Mouse (Mus musculus) kidney, adult 2 months (tissue): ENCODE data around the gene Usp48. TPM values are rescaled to one million over a fixed set of nuclear protein-coding genes. Genes with fewer than 3 reads are reported as not detected.
A peak's percentile ranks its signal among the peaks of the same experiment; 100 is the strongest.

Experiments used
- DNase-seq: peaks from one replicate; pipeline ENCODE4 v3.0.0; 2021
- H3K27ac ChIP-seq: fragments of 200-500 bp; 2 replicates; pipeline ENCODE4 v1.5.1; 2012; ENCODE audit warnings: low read depth, low read length, control low read depth, inconsistent platforms; ENCODE audit not compliant: insufficient read depth
- H3K27me3 ChIP-seq: fragments of 200-500 bp; replicated peaks from 2 replicates; pipeline ENCODE4 v1.6.1; 2012; ENCODE audit warnings: mild to moderate bottlenecking, moderate library complexity, low read length, inconsistent platforms; ENCODE audit not compliant: control insufficient read depth, insufficient read depth
- H3K36me3 ChIP-seq: fragments of 200-500 bp; 2 replicates; pipeline ENCODE4 v1.6.1; 2012; ENCODE audit warnings: mild to moderate bottlenecking, moderate library complexity, low read length, inconsistent platforms; ENCODE audit not compliant: control insufficient read depth, insufficient read depth
- H3K4me1 ChIP-seq: fragments of 200-500 bp; 2 replicates; pipeline ENCODE4 v1.6.1; 2011; ENCODE audit warnings: low read length; ENCODE audit not compliant: control insufficient read depth, insufficient read depth
- H3K4me3 ChIP-seq: fragments of 200-500 bp; 2 replicates; pipeline ENCODE4 v1.5.1; 2011; ENCODE audit warnings: mild to moderate bottlenecking, low read depth, low read length, control low read depth; ENCODE audit not compliant: insufficient read depth
- CTCF ChIP-seq: fragments of 200-500 bp; conservative IDR thresholded peaks from 2 replicates; pipeline ENCODE4 v1.5.1; 2011; ENCODE audit warnings: low read depth, mild to moderate bottlenecking, control low read depth, low read length, moderate library complexity, mixed read lengths; ENCODE audit not compliant: insufficient read depth, insufficient read length
- POLR2A ChIP-seq: fragments of 200-500 bp; IDR thresholded peaks from one replicate; pipeline ENCODE4 v1.6.1; 2011; ENCODE audit warnings: low read depth, low read length, control low read depth
- WGBS: fragments of 180-500 bp; shearing (Covaris S2); methylation state at CpG from one replicate; pipeline ENCODE4 v1.1.7; 2018; 5-methylcytosine and 5-hydroxymethylcytosine counted together
- polyA plus RNA-seq: library from polyadenylated mRNA; depleted of rRNA; stranded (reverse); fragments of >200 nt; gene quantifications from 2 replicates; pipeline ENCODE4 v1.2.3, GENCODE M21; 2012

Gene Usp48
- polyA plus RNA-seq, 1 experiment = 38.6 TPM

GRCm38 (mm10) chr4:137667747-137668146 is 74.2 kb downstream of the Usp48 start:
- no peaks in the 10 kb centered on the region for H3K27me3 ChIP-seq
- no peaks in the 10 kb centered on the region for H3K36me3 ChIP-seq
- DNase-seq = peak; percentile 76
- H3K4me1 ChIP-seq = peaks cover 1% of the 10 kb centered on the region; the same call in 1 of the 2 replicates
- H3K4me3 ChIP-seq = no peak overlapping the region
- H3K27ac ChIP-seq = no peak overlapping the region
- TF ChIP-seq POLR2A = no peak
- no peak for TF ChIP-seq CTCF
- WGBS = 16% methylated on average over 5 of the region's 5 CpGs

- DNase-seq = peak; percentile 29
- no peaks in the 10 kb centered on the region for H3K36me3 ChIP-seq
- H3K4me1 ChIP-seq = no peaks in the 10 kb centered on the region; the same call in 1 of the 2 replicates
- TF ChIP-seq CTCF (no peak), POLR2A (no peak)
- WGBS = 50% methylated on average over 13 of the region's 13 CpGs
- H3K27ac ChIP-seq = peak overlapping the region; percentile 1; the same call in 1 of the 2 replicates
- H3K4me3 ChIP-seq = no peak overlapping the region
- H3K27me3 ChIP-seq = no peaks in the 10 kb centered on the region; the same call in 1 of the 2 replicates
These were observed 78.4 kb downstream of the Usp48 start for GRCm38 (mm10) chr4:137671711-137672500.

- Histone ChIP-seq H3K4me1 (no peaks in the 10 kb centered on the region), H3K4me3 (no peak overlapping the region), H3K27ac (no peak overlapping the region), H3K36me3 (no peaks in the 10 kb centered on the region), H3K27me3 (no peaks in the 10 kb centered on the region; the same call in 1 of the 2 replicates)
- TF ChIP-seq CTCF = no peak
- no peak for TF ChIP-seq POLR2A
- no peak for DNase-seq
- WGBS = 50% methylated on average over 7 of the region's 7 CpGs
These were observed 82.0 kb downstream of the Usp48 start for GRCm38 (mm10) chr4:137675566-137675965.

DNA sequence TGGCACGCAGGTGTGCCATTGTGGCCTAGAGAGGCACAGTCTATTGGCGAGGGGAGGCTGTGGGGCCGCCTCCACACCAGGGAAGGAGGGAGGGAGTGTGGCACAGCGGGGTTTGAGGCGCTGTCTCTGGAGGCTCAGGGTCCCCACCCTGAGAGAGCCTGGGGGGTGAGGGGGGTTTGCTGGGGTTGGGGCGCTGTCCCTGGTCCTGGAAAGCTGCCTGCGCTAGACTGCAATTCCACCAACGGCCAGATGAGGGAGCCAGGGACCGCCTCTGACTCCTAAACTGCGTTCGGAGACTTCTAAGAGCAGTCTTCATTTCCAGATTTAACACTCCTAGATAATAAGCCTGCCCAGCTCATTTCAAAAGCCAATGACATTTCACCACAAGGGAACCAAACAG is 82.5 kb downstream of the Usp48 start:
- H3K27ac ChIP-seq = no peak overlapping the region
- peak; percentile 81 for DNase-seq
- no peak overlapping the region for H3K4me3 ChIP-seq
- TF ChIP-seq POLR2A (no peak), CTCF (peak; percentile 83)
- 17% methylated on average over 11 of the region's 11 CpGs for WGBS
- H3K4me1 ChIP-seq = no peaks in the 10 kb centered on the region
- H3K27me3 ChIP-seq = no peaks in the 10 kb centered on the region; the same call in 1 of the 2 replicates
- no peaks in the 10 kb centered on the region for H3K36me3 ChIP-seq

- no peaks in the 10 kb centered on the region for H3K4me1 ChIP-seq
- 50% methylated on average over 13 of the region's 13 CpGs for WGBS
- no peak overlapping the region for H3K27ac ChIP-seq
- no peak overlapping the region for H3K4me3 ChIP-seq
- no peaks in the 10 kb centered on the region; the same call in 1 of the 2 replicates for H3K27me3 ChIP-seq
- TF ChIP-seq CTCF (no peak), POLR2A (no peak)
- DNase-seq = no peak
- H3K36me3 ChIP-seq = no peaks in the 10 kb centered on the region
These were observed 83.3 kb downstream of the Usp48 start for GRCm38 (mm10) chr4:137676700-137677484.

DNA sequence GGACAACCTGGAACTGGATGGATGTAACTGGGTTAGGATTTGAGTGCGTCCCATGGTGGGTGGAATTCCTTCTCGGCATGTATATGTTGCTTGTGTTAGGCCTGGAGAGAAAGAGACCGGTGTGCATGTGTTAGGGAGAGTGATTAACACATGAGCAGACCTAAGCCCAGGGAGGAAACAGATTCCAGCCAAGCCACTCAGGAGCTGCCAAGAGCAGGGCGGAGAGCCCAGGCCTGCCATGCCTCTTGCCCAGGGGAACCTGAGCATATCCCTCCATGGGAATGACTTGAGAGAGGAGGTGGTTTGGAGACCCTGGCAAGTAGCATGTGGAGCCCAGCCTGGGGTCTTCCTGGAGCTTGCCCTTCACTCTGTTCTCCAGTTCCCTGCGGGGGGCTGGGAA is 84.4 kb downstream of the Usp48 start:
- WGBS = 57% methylated on average over 5 of the region's 5 CpGs
- peak; percentile 60 for DNase-seq
- Histone ChIP-seq H3K27me3 (no peaks in the 10 kb centered on the region; the same call in 1 of the 2 replicates), H3K4me1 (no peaks in the 10 kb centered on the region), H3K27ac (peak overlapping the region; percentile 66), H3K36me3 (no peaks in the 10 kb centered on the region), H3K4me3 (no peak overlapping the region)
- no peak for TF ChIP-seq POLR2A
- TF ChIP-seq CTCF = no peak

DNA sequence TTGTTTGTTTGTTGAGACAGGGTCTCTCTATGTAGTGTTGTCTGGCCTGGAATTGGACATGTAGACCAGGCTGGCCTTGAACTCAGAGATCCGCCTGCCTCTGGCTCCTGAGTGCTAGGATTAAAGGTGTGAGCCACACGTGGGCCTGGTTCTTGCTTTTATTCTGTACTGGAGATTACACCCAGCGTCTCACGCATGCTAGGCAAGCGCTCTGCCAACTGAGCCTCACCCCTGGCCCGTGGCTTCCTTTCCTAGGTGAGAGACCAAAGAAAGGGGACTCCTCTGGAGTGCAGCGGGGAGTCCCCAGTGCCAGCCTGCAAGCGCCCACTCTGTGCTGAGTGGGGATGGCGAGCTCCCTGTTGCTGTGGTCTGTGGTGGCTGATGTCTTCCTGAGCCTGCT is 85.0 kb downstream of the Usp48 start:
- Histone ChIP-seq H3K4me1 (no peaks in the 10 kb centered on the region), H3K27ac (peak overlapping the region; percentile 66), H3K36me3 (no peaks in the 10 kb centered on the region), H3K4me3 (no peak overlapping the region), H3K27me3 (no peaks in the 10 kb centered on the region; the same call in 1 of the 2 replicates)
- DNase-seq = no peak
- 76% methylated on average over 9 of the region's 9 CpGs for WGBS
- no peak for TF ChIP-seq POLR2A
- TF ChIP-seq CTCF = no peak
